Mouse (Mus musculus) gastrocnemius, postnatal 25 days (tissue): Measurements from ENCODE around the gene Mbd3. TPM values are rescaled to one million over a fixed set of nuclear protein-coding genes. Genes with fewer than 3 reads are reported as not detected.

Source experiments
- DNase-seq: peaks from one replicate; pipeline ENCODE4 v3.0.0; 2022
- total RNA-seq, 2 experiments: library from RNA; stranded (reverse); gene quantifications; 1 replicate in 1 of 2; 2 replicates in 1 of 2; pipeline ENCODE4 v1.2.3; 2021

Mbd3 gene
- total RNA-seq, 2 experiments from 2014 or later = 78.7 to 93.6 TPM

GRCm38 (mm10) chr10:80396822-80397523 is 2.4 kb downstream of the Mbd3 start:
- no peak for DNase-seq

- DNase-seq = no peak
These were observed 4.2 kb downstream of the Mbd3 start for GRCm38 (mm10) chr10:80395025-80395627.

GRCm38 (mm10) chr10:80392687-80393086 is 6.7 kb downstream of the Mbd3 start:
- no peak for DNase-seq

GRCm38 (mm10) chr10:80390697-80391096 is 8.7 kb downstream of the Mbd3 start:
- no peak for DNase-seq

GRCm38 (mm10) chr10:80389185-80389708 is 10.1 kb downstream of the Mbd3 start:
- no peak for DNase-seq

- DNase-seq = no peak
These were observed 10.6 kb downstream of the Mbd3 start for GRCm38 (mm10) chr10:80388731-80389130.

GRCm38 (mm10) chr10:80387522-80387959 is 11.8 kb downstream of the Mbd3 start, which contains the start of gene Mex3d:
Mex3d (minus strand) TSS chr10:80387659.
- peak; percentile 88 for DNase-seq

- no peak for DNase-seq
These were observed 12.4 kb downstream of the Mbd3 start for GRCm38 (mm10) chr10:80386735-80387471.

- no peak for DNase-seq
These were observed 13.3 kb downstream of the Mbd3 start for GRCm38 (mm10) chr10:80385811-80386734.

GRCm38 (mm10) chr10:80385310-80385709 is 14.0 kb downstream of the Mbd3 start:
- no peak for DNase-seq

GRCm38 (mm10) chr10:80384709-80385108 is 14.6 kb downstream of the Mbd3 start:
- no peak for DNase-seq

GRCm38 (mm10) chr10:80384115-80384639 is 15.2 kb downstream of the Mbd3 start:
- DNase-seq = no peak

GRCm38 (mm10) chr10:80383431-80383830 is 15.9 kb downstream of the Mbd3 start:
- no peak for DNase-seq

GRCm38 (mm10) chr10:80382641-80383365 is 16.5 kb downstream of the Mbd3 start:
- DNase-seq = no peak

- no peak for DNase-seq
These were observed 21.6 kb downstream of the Mbd3 start for GRCm38 (mm10) chr10:80377716-80378115.

- DNase-seq = peak; percentile 82
These were observed 23.2 kb downstream of the Mbd3 start for GRCm38 (mm10) chr10:80376160-80376559.

- peak; percentile 55 for DNase-seq
These were observed 25.3 kb downstream of the Mbd3 start for GRCm38 (mm10) chr10:80374063-80374462.

GRCm38 (mm10) chr10:80372706-80373105 is 26.6 kb downstream of the Mbd3 start:
- DNase-seq = no peak

- DNase-seq = no peak
These were observed 27.4 kb downstream of the Mbd3 start for GRCm38 (mm10) chr10:80371983-80372382.

GRCm38 (mm10) chr10:80371411-80371966 is 27.9 kb downstream of the Mbd3 start:
- no peak for DNase-seq
